Mouse (Mus musculus) cerebellum, adult 9-11 months (tissue): ENCODE measurements around the gene H6pd.
"Not testable (repeated sequence)": the region's sequence is repeated elsewhere in the genome, so short reads cannot be mapped to it uniquely, and the experiment has no call there.

Experiments
- DNase-seq: peaks from one replicate; pipeline ENCODE4 v3.0.0; 2022

The H6pd gene

DNA sequence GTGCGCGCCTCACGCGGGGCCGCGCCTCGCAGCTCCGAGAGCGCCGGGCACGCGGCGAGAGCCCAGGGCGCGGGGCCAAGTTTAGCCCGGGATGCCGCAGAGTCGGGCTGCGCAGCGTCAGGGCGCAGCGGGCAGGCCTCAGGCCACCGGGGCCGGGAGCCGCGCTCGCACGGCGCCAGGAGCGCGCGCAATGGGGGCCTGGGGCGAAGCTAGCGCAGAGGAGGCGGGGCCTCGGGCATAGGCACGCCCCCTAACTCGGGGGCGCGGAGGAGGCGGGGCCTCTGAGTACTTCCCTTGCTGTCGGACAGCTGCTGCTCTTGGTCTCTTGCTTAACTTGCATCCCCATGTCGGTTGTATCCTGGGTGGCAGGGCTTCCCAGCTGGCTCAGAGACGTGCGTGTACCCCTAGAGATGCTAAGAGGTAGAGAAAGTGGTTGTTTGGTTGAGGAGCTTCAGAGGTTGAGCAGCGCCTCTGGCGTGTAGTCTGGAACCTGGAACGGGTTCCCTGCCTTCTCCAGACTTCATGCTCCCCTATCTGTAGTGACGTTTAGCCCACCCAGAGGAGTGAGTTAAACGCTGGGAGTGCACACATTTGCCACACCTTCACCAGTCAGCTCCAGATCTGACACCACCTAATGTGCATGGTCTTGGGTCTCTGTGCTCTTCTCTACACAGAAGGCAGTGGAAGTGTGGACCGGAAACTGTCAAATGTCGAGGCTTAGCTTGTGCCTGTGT is at the start of gene H6pd:
H6pd (minus strand) TSS at position 171 of the 734 bp plus-strand sequence.
- DNase-seq = peak; percentile 89

DNA sequence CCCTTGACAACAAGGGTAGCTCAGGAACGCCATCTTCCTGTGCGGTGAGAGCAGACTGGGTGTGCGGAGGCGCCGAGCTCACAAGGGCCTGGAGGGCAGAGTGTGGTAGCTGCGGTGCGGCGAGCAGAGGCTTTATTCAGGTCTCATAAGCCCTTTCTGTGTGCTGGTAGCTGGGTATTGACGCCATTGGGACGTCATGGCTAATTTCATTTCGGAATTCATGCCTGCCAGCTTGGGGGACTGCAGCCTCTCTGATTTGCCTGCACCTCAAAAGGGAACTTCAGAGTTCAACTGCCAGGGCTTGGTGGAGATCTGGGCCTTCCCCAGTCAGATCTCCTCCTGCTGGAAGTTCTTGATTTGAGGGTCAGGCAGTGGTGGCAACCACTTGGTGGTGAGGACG is 48.9 kb upstream of the H6pd start:
- no peak for DNase-seq

DNA sequence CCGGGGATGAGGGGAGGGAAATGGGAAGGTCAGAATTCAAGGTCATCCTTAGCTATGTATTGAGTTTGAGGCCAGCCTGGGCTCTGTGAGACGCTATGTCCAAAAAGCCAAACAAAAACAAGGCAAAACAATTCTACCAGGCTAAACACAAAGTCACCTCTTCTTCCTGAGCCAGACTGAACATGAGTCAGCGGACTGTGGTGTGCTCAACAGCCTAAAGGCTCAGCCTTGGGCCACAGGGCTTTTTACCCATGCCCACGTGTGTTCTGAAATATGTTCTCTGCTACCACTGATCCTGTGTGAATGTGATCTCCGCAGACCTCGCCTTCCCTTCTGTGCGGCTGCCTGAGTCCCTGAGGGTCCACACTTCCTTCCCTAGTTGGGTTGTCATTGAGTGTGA is 47.3 kb upstream of the H6pd start:
- no peak for DNase-seq

DNA sequence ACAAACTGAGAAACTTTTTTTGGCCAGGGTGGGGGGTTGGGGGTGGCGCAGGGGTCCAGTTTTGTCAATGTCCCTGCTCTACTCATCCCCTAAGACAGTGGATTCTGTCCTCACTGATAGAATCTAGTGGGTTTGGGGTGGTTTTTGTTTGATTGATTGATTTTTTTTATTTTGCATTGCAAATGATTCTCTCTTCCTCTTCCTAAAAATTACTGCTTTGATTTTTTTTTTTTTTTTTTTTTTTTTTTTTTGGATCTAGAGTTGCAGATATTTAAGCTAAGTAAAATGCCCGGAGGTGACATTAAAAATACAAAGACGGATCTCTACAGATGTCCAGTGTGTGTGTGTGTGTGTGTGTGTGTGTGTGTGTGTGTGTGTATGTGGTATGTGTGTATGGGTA is 43.6 kb upstream of the H6pd start:
- no peak for DNase-seq

DNA sequence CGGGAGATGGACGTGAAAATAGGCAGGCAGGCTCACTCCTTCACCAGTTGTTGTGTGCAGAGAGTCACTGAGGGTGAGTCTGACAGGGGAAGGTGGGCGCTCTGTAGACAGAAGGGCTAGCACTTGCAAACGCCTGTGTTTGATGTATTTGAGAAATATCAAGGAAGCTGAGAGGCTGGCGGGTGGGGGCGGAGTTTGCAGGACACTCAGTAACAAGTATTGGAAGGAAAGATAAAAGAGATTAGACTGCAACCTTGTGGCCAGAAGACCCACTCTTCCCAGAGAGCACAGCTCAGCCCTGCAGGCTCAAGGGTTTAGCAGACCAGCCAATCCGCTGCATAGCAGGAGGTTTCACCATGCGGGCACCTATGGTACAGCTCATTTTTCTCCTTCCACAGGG is 42.7 kb upstream of the H6pd start:
- DNase-seq = no peak

DNA sequence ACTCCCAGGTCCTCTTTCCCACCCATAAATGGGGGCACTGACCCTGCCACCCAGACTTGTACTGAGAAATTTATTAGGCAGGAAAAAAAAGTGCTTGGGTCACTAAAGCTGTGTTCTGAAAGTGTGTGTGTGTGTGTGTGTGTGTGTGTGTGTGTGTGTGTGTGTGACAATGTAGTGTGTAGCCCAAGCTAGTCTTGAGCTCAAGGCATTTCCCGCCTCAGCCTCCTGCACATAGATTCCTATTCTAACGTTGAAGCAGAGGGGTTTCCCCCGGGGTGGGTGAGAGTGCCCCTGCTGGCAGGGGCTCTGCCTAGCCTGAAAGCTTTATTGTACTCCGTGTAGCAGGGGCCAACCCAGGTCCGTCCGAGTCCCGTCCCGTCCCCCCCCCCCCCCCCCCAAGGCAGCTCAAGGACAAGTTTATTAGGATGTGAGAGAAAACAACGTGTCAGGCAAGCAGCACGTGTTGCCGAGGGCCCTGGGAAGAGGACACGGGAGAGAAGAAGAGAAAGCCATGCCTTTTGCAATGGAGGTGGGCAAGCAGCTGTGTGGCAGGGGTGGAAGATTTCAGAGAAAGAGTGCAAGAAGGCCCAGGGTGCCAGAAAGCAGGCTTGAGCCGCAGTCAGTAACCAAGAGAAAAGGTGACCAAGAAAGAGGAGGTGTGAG is 40.9 kb upstream of the H6pd start:
- DNase-seq = no peak

DNA sequence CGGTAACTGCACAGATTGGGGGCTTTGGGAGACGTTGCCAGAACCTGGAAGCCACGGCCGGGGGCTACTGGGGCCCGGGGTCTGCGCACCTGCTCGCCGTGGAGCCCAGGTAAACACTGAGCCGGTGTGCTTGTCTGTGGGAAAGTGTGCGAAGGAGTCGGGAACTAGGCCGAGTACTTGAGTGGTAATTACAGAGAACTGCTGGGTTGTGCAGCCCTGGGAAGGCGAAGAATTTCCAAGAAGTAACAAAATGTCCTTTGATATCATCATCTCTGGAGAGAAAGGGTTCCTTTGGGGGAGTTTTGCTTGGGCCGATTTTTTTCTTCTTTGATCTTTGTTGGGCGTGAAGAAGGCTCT is 40.3 kb upstream of the H6pd start:
- no peak for DNase-seq

DNA sequence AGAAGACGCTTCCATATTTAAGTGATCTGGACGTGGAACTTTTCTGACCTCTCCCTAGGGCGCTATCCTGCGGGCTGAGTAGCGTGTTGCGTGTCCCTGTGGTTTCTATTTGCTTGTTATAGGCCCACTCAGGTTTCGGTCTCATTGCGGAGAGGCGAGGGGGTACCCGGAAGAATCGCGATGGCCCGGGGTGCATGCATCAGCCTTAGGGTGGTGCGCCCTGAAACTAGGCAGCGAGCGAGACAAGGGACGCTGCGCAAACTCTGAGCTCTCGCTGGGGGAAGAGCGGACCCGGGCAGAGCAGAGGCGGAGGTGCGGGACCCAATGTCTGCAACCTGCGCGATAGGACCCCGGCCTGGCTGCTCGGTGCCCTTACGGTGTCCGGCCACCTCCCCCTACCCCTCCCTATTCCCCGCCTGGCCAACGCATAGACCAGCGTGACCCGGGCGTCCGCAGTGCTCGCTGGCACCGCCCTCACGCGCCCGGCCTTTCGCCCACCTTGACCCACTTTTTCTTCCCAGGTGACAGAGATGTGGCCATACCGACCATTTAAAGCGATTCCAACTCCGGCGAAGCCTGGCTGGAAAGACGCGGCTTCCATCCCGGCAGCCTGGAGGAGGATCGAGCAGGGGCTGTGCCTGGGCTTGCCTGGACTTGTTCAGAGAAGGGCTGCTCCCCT is 39.8 kb upstream of the H6pd start:
- no peak for DNase-seq

DNA sequence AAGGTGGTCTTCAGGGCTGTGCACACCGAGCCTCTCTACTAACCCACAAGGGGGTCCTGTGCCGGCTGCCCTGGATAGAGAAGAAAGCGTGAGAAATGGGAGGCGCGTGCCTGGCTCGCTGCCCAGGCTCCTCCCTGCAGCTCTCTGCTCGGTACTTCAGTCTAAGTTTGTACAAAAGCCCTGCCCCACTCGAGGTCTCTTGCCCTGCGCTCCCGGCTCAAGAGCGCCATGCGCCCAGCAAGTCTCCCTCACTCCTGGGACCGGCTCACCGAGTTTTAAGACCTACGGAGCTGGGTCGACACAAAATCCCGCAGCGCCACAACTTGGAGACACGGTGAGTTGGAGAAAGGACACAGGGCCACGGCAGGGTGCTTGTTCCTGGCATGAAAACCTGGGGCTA is 39.2 kb upstream of the H6pd start:
- DNase-seq = no peak

DNA sequence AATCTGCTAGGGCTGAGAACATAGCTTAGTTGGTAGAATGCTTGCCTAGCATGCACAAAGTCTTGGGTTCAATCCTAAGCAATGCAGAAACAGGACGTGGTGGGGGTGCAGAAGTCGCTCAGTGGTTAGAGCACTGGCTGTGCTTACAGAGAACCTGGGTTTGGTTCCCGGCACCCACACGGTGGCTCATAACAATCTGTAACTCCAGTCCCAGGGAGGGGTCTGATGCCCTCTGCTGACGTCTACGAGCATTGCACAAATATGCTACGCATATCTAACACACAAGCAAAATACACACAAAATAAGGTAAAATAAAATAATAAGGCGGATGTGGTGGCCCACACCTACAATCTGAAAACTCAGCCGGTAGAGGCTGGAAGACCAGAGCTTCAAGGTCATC is 34.8 kb upstream of the H6pd start:
- DNase-seq = no peak

DNA sequence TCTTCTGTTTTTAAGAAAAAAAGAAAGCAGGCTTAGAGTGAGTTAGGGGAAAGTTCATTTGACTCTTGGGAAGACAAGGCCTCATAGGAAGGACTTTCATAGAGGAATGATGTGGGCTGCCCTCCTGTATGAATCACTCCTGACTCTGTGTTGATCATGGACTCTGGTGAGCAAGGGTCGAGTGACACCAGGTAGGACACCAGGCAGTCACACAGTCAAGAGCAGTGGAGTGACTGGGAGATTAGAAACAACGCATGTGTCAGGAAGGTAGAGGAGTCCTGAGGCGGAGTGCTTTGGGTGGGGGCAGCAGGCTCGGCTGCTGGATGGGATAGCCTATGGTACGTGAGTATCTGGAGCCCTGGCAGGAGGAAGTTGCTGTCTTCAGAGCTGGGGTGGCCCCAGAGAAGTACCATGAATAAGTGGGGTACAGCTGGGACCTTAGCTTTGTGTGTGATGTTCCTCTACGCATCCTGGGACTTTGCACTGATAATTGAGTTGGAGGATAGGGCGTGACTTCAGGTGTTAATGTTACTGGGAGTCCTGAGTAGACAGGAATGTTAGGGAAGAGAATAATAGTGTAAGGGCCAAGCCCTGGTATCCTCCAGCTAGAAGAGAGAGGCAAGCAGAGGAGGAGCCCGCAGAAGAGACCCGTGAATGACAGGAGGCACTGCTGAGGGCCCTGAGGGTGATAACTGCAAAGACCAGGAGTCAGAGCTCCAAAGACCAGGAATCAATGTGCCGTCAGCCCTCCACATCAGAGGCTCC is 32.7 kb upstream of the H6pd start:
- no peak for DNase-seq

DNA sequence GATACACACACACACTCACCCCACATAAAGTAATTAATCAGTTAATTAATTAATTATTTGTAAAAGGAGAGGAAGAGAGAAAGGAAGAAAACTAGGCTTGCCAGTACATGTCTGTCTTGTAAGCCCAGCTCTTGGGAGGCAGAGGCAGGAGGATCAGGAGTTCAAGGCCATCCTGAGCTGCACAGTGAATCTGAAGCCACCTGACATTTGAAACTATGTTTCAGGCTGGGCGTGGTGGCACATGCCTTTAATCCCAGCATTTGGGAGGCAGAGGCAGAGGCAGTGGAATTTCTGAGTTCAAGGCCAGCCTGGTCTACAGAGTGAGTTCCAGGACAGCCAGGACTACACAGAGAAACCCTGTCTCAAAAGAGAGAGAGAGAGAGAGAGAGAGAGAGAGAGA is 32.0 kb upstream of the H6pd start:
- not testable (repeated sequence) for DNase-seq

DNA sequence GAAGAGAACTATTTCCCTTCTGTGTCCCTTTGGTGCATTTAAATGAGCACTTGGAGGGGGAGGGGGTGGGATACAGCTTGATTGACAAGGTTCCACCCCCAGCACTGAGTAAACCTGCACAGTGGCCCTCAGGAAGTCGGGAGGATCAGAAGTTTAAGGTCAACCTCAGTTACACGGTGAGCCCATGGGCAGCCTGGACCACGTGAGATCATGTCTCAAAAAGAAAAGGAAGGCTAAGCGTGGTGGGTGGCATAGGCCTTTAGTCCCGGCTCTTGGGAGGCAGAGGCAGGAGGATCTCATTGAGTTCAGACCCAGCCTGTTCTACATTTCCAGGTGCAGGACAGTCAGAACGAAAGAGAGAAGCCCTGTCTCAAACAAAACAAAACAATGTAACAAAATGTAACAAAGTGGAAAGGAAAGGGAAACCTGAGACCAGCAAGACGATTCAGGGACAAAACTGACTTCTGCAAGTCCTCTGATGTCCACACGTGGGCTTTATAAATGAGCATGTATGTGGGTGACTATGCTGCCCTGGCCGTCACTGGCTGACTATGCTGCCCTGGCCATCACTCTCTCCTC is 31.3 kb upstream of the H6pd start:
- no peak for DNase-seq

DNA sequence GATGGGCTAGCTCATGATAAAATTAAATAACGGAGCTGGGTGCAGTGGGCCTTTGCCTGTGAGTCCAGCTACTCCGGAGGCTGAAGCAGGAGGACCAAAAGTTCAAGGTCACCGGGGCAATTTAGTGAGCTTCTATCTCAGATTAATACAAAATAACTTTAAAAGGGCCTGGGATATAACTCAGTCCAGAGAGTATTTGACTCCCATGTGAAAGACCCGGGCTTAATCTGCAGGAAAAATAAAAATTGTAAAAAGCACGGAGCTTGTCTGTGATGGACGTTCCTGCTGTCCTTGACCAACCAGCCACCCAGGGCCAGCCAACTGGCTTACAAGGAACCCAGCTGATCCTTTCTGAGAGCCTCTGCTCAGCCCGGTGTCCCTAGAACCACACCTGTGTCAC is 29.7 kb upstream of the H6pd start:
- no peak for DNase-seq

DNA sequence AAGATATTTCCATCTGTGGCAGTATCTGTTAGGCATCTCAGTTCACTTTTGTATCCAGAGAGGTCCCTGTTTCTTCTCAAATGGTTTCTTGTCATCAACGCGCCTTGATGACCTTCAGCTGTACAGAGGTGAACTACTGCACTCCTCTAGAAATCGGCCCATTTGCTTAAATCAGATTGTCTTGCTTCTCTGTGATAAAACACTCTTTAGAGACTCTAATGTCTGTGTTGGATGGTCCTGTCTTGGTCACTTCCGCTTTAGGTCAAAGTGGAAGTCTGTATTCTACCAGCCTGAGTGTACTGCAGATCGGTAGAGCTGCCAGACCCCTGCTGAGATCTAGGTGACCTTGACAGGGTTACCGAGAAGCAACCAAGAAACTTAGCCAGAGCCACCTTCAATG is 27.3 kb upstream of the H6pd start:
- DNase-seq = no peak

DNA sequence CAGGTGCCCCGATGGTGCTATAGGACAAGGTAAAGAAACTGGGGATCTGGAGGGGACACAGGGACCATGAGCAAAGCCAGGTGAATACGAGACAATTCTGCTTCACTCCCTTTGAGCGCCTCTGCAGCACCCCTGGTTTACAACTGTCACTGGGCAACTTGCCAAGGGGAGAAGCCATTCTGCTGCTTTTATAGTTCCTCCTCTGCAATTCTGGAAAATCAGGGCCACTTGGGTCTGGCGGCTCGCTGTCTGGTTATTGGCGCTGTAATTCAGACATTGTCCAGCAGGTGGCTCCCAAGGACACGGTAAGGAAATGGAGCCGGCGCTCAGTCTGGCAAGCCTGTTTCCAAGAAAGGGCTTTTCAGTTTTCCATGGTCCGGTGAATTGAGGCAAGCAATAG is 26.5 kb upstream of the H6pd start:
- peak; percentile 85 for DNase-seq

DNA sequence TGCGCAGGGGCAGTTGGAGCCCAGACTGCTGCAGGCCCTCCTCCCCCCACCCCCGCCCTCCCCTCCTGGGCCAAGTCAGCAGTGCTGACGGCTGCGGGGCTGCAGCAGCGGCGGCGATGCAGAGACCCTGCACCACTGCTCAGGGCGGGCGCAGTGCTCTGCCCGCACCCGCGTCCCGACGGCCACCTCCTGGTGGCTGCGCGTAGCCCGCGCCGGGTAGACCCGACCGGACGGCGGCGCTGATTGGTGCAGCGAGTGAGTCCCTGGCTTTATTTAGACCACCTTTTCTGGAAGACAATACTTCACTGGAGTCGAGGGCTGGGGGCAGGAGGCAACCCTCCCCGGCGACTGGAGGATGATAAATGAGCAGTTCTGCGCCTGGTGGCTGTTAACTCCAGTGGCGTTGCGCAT is 24.4 kb upstream of the H6pd start:
- peak; percentile 52 for DNase-seq

DNA sequence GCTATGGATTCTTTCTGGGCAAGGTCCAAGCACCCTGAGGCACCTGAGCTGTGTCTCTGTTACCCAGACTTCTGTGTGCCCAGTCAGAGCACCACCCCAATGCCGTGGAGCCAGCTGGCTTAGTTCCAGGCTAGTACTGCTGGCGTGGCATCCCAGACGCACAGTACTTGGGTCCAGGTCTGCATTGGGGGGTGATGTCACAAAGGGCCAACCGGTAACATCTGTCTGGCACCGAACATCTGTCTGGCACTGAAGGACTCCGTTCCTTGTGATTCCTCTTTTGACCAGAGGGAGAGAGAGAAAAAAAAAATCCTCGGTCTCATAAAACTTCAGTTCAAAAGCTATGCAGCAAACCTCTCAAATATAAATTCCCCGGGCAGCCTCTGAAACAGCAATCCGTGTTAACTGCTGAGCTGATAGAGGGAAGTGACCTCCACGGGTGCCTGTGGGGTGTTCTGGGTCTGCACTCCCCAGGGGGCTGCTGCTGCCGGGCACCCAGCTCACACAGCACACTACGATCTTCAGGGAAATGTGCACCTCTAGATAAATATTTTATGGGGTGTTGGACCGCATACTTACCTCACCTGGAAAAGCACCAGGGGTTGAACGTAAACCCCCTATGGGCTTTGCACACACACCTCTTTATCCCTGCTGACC is 22.5 kb upstream of the H6pd start:
- DNase-seq = peak; percentile 85

DNA sequence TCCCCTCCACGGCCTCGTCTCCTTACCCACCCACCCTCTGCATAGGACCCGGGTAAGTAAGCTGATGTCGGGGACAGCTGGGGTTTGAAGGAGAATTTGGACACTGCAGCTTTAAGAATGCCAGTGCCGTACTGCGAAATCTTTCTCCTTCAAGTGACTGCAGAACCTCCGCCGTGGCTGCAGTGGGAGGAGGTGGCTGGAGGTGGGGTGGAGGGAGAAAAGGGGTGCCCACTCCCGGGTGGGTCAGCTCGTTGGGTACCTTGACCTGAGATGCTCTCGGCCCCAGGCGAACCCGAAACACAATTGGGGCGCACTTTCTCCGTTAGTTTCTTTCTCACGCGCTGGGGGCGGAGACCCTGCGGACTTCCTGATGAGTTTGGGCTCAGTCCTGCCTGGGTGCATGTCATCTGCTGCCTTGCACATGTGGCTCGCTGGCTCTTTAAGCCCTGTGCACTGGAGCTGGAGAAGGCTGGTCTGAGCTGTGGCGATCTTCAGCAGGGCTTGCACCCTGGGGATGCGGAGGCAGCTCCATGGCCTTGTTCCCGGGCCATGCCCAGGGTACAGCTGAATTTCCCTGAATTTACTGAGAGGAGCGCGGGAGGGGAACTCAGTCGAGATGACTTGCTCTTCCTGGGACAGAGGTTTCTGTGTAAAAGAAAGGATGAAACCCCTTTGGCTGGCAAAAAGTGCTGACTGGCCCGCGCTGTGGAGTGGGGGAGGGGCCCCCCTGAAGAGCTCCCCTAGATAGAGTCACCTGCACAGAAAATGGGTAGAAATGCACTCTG is 21.8 kb upstream of the H6pd start:
- DNase-seq = peak; percentile 74

DNA sequence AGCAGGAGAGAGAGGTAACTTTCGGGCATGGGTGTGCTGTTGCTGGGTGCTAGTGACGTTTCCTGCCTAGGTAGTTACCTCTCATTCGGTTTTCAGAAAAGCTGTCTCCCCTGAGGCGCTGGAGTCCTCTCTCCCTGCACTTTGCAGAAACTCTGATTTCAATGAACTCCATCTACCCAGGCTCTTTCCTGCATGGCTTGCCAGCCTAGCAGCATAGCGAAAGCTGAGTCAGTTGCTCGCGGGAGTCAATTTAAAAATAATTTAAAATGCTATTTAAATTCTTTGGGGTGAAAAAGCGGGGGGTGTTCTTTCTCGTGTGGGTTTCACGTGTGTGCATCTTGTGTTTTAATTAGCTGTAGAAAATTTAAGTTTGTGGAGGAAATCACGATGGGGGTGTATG is 21.1 kb upstream of the H6pd start:
- DNase-seq = peak; percentile 47

DNA sequence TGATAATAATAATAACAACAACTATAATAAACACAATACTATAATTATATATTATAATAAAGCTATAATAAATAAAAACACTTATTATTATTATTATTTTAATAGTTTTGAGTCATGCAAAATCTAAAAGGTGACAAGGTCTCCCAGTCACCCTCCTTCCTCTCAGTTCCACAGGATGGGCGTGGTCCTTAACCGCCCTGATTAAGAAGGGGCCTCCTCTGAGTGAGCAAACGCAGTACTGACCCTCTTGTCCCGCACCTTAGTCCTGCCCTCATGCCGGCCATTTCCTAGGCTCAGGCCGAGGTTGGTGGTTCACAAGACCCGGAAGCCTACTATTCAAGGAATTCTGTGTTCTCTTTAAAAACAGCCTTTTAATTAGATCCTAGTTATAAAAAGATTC is 14.7 kb upstream of the H6pd start:
- no peak for DNase-seq
